Mouse (Mus musculus): ENCODE results near the gene Myh7. TPM values are rescaled to one million over a fixed set of nuclear protein-coding genes. Genes with fewer than 3 reads are reported as not detected.

The Myh7 gene
- polyA plus RNA-seq, 1 experiment from 2014 or later = 21.5 TPM

- ATAC-seq (ENCODE audit: insufficient number of reproducible peaks, low FRiP score, low TSS enrichment, low read depth) = no peak
- Histone ChIP-seq H3K9me3 (replicated peaks) (no peaks in the 10 kb centered on the region), H3K36me3 (peaks cover 33% of the 10 kb centered on the region), H3K4me2 (replicated peaks) (no peak overlapping the region), H3K9ac (no peak overlapping the region), H3K4me3 (replicated peaks) (no peak overlapping the region), H3K27ac (replicated peaks) (no peak overlapping the region), H3K27me3 (no peaks in the 10 kb centered on the region), H3K4me1 (no peaks in the 10 kb centered on the region)
- 89% methylated on average over 16 of the region's 16 CpGs for WGBS
Observed at GRCm38 (mm10) chr14:55016876-55017275, 22.4 kb upstream of the Myh7 start.

DNA sequence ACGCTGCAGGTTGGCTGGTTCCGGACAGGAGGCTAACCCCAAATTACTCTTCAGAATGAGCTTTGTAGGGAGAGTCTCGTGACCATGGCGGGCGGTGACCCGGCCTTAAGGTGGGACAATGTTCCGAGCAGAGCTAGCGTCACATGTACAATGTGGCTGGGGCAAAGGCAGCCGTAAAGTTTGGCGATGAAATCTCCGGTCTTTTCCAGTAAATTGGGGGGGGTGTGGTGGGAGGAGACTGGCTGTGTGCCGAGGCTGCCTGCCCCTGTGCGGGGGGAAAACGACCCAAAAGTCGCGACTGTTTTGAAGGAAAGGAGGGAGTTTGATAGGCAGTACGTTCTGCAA, 21.3 kb upstream of the Myh7 start:
- under 1% methylated on average over 17 of the region's 17 CpGs for whole genome bisulfite sequencing
- Histone ChIP-seq H3K4me2 (replicated peaks) (peak overlapping the region; percentile 73), H3K4me3 (replicated peaks) (peak overlapping the region; percentile 76), H3K36me3 (peaks cover 22% of the 10 kb centered on the region), H3K4me1 (no peaks in the 10 kb centered on the region), H3K27me3 (no peaks in the 10 kb centered on the region), H3K27ac (replicated peaks) (peak overlapping the region; percentile 71), H3K9me3 (replicated peaks) (no peaks in the 10 kb centered on the region), H3K9ac (peak overlapping the region; percentile 68)
- peak; percentile 8; the same call in 1 of the 2 replicates for ATAC-seq (ENCODE audit: insufficient number of reproducible peaks, low FRiP score, low TSS enrichment, low read depth)

- Histone ChIP-seq H3K4me3 (replicated peaks) (peak within 1 kb of the TSS; percentile 76), H3K9me3 (replicated peaks) (no peaks in the 10 kb centered on the region), H3K27me3 (no peaks in the 10 kb centered on the region), H3K4me2 (replicated peaks) (peak within 1 kb of the TSS; percentile 75), H3K9ac (peak within 1 kb of the TSS; percentile 68), H3K36me3 (peaks cover 16% of the 10 kb centered on the region), H3K27ac (replicated peaks) (peak within 1 kb of the TSS; percentile 97), H3K4me1 (no peaks in the 10 kb centered on the region)
- under 1% methylated on average over 36 of the region's 36 CpGs for WGBS
- peak; percentile 97 for ATAC-seq (ENCODE audit: insufficient number of reproducible peaks, low FRiP score, low TSS enrichment, low read depth)
Observed at GRCm38 (mm10) chr14:55014991-55015766, 20.8 kb upstream of the Myh7 start, which contains the start of gene Ngdn. Ngdn (plus strand) TSS chr14:55015454.

DNA sequence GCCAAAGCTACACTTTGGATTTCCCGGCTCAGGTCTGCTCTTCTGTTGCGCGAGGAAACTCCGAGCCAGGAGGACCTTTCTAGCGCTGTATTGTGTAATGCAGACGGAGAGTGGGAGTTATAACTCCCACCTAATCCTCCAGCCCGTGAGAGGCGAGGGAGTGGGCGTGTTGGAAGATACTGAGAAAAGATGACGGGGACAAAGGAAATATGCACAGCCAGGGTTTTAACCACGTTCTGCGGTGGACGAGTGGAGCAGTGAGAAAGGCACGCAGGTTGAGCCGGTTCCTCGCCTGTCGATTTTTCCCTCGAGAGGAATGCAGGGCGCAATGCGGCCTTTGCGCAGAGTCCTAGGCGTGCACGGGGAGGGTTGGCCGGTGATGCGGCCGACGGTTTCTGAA, 20.2 kb upstream of the Myh7 start:
- Histone ChIP-seq H3K36me3 (peaks cover 13% of the 10 kb centered on the region), H3K27me3 (no peaks in the 10 kb centered on the region), H3K4me3 (replicated peaks) (peak overlapping the region; percentile 55), H3K9ac (peak overlapping the region; percentile 55), H3K27ac (replicated peaks) (peak overlapping the region; percentile 97), H3K4me1 (no peaks in the 10 kb centered on the region), H3K4me2 (replicated peaks) (peak overlapping the region; percentile 75), H3K9me3 (replicated peaks) (no peaks in the 10 kb centered on the region)
- ATAC-seq (ENCODE audit: insufficient number of reproducible peaks, low FRiP score, low TSS enrichment, low read depth) = peak; percentile 20
- WGBS = under 1% methylated on average over 27 of the region's 27 CpGs

- Histone ChIP-seq H3K36me3 (no peaks in the 10 kb centered on the region), H3K9me3 (replicated peaks) (no peaks in the 10 kb centered on the region), H3K4me3 (replicated peaks) (no peak overlapping the region), H3K4me2 (replicated peaks) (no peak overlapping the region), H3K4me1 (no peaks in the 10 kb centered on the region), H3K9ac (no peak overlapping the region), H3K27ac (replicated peaks) (no peak overlapping the region), H3K27me3 (no peaks in the 10 kb centered on the region)
- WGBS = 66% methylated on average over 4 of the region's 4 CpGs
- ATAC-seq (ENCODE audit: insufficient number of reproducible peaks, low FRiP score, low TSS enrichment, low read depth) = no peak
Observed at GRCm38 (mm10) chr14:55011116-55011515, 16.7 kb upstream of the Myh7 start.

DNA sequence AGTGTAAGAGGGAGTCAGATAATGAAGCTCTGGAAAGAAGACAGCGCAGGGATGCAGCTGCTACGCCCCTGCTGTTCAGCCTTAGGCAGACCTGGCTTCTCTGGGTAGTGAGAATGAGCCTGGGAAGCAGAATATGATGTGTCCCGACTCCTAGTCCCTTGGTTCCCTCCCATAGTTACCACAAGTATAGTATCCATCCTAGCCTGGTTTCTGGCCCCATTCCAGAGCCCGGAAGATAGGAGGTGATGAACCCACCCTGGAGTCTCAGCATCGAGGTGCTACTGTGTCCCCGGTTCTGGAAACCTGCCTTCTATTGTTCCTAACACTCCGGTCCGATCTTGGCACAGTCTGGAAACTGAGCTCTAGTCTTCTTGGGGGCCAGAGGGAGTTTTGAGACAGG, 14.0 kb upstream of the Myh7 start:
- 78% methylated on average over 8 of the region's 8 CpGs for WGBS
- H3K9me3 ChIP-seq (replicated peaks) = no peaks in the 10 kb centered on the region
- 0 out of 2 replicates have a peak, but pooled peaks have one; percentile 26 for ATAC-seq (ENCODE audit: insufficient number of reproducible peaks, low FRiP score, low TSS enrichment, low read depth)
- H3K27ac ChIP-seq (replicated peaks) = no peak overlapping the region
- H3K9ac ChIP-seq = no peak overlapping the region
- peaks cover 4% of the 10 kb centered on the region; the same call in 1 of the 2 replicates for H3K4me1 ChIP-seq
- H3K36me3 ChIP-seq = no peaks in the 10 kb centered on the region
- no peak overlapping the region for H3K4me2 ChIP-seq (replicated peaks)
- H3K27me3 ChIP-seq = no peaks in the 10 kb centered on the region
- no peak overlapping the region for H3K4me3 ChIP-seq (replicated peaks)

GRCm38 (mm10) chr14:55007120-55007908, 12.9 kb upstream of the Myh7 start:
- no peak overlapping the region for H3K4me2 ChIP-seq (replicated peaks)
- H3K9me3 ChIP-seq (replicated peaks) = no peaks in the 10 kb centered on the region
- H3K36me3 ChIP-seq = no peaks in the 10 kb centered on the region
- H3K27ac ChIP-seq (replicated peaks) = no peak overlapping the region
- no peaks in the 10 kb centered on the region for H3K27me3 ChIP-seq
- H3K4me3 ChIP-seq (replicated peaks) = no peak overlapping the region
- no peak overlapping the region for H3K9ac ChIP-seq
- peaks cover 7% of the 10 kb centered on the region for H3K4me1 ChIP-seq
- no peak for ATAC-seq (ENCODE audit: insufficient number of reproducible peaks, low FRiP score, low TSS enrichment, low read depth)
- WGBS = 89% methylated on average over 9 of the region's 9 CpGs

DNA sequence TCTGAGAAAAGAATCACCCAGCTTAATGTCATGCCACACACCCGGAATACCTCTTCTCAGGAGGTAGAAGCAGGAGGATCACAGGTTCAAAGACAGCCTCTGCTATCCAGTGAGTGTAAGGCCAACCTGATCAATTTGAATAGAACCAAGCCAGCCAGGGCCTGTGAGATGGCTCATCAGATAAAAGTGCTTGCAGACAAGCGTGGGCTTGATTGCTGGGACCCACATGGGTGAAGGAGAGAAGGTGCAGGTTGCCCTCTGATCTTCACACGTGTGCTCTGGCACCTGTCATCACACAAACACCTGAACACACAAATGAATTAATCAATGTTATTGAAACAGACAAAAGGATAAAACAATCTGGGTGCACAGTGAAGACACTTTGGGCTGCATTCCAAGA, 12.1 kb upstream of the Myh7 start:
- H3K27me3 ChIP-seq = no peaks in the 10 kb centered on the region
- ATAC-seq (ENCODE audit: insufficient number of reproducible peaks, low FRiP score, low TSS enrichment, low read depth) = no peak
- H3K9ac ChIP-seq = no peak overlapping the region
- H3K4me3 ChIP-seq (replicated peaks) = no peak overlapping the region
- H3K36me3 ChIP-seq = no peaks in the 10 kb centered on the region
- H3K9me3 ChIP-seq (replicated peaks) = no peaks in the 10 kb centered on the region
- peaks cover 7% of the 10 kb centered on the region for H3K4me1 ChIP-seq
- 69% methylated on average over 3 of the region's 3 CpGs for WGBS
- no peak overlapping the region for H3K27ac ChIP-seq (replicated peaks)
- no peak overlapping the region for H3K4me2 ChIP-seq (replicated peaks)

DNA sequence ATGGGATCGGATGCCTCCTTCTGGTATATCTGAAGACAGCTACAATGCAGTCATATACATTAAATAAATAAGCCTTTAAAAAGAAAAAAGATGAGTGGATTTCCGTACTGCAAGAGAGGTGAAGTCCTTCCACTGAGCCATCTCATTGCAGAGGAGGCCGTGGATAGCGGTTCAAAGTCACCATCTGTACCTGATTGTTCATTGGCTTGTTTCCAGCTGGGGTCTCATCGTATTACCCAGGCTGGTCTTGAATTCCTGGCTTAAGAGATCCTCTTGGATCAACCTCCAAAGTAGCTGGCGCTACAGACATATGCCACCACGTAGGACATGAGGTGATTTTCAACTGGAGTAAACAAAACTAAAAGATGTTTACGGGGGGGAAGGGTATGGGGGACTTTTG, 11.5 kb upstream of the Myh7 start:
- no peak overlapping the region for H3K27ac ChIP-seq (replicated peaks)
- no peak overlapping the region for H3K4me3 ChIP-seq (replicated peaks)
- no peaks in the 10 kb centered on the region for H3K9me3 ChIP-seq (replicated peaks)
- peaks cover 7% of the 10 kb centered on the region for H3K4me1 ChIP-seq
- ATAC-seq (ENCODE audit: insufficient number of reproducible peaks, low FRiP score, low TSS enrichment, low read depth) = no peak
- H3K36me3 ChIP-seq = no peaks in the 10 kb centered on the region
- 57% methylated on average over 8 of the region's 8 CpGs for WGBS
- H3K27me3 ChIP-seq = no peaks in the 10 kb centered on the region
- no peak overlapping the region for H3K4me2 ChIP-seq (replicated peaks)
- no peak overlapping the region for H3K9ac ChIP-seq

- no peak overlapping the region for H3K4me2 ChIP-seq (replicated peaks)
- no peak for ATAC-seq (ENCODE audit: insufficient number of reproducible peaks, low FRiP score, low TSS enrichment, low read depth)
- 78% methylated on average over 2 of the region's 2 CpGs for WGBS
Observed at GRCm38 (mm10) chr14:55005506-55005905, 11.1 kb upstream of the Myh7 start.

More at GRCm38 (mm10) chr14:55005506-55005905, 11.1 kb upstream of the Myh7 start:
- Histone ChIP-seq H3K9me3 (replicated peaks) (no peaks in the 10 kb centered on the region), H3K27me3 (no peaks in the 10 kb centered on the region), H3K27ac (replicated peaks) (no peak overlapping the region), H3K36me3 (no peaks in the 10 kb centered on the region), H3K4me3 (replicated peaks) (no peak overlapping the region), H3K4me1 (peaks cover 7% of the 10 kb centered on the region), H3K9ac (no peak overlapping the region)
